Mouse (Mus musculus): ENCODE results near the gene Rab1a.

Gene Rab1a

DNA sequence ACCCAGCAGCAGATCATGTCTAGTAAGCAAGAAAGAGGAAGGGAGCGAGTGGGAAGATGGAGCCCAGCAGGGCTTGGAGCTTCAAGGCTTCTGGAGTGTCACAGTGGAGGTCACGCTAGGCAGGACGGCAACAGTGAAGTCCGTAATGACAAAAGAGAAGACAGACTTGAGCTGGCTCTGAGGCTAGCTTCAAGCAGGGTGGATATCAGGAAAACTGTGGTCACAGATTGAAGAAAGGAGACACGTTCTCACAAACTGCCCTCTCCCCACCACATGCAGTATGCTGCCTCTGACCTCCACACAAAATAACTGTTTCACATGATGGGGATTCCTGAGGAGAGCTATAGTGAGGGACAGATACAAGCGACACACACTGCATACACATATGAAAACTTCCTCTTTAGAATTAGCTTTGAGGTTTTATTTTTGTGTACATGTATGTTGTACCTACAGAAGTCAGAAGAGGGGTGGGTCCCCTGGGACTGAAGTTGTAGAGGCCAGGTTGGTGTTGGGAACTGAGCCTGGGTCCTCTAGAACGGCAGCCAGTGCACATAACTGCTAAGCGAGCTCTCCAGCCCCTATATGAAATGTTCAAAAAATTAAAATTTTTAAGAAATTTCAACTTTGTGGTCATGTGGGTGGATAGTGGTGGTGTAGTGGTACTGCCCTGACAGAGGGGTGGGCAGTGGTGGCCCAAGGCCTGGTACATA is 46.1 kb downstream of the Rab1a start:
- no peak for DNase-seq (ENCODE audit: low spot score)

DNA sequence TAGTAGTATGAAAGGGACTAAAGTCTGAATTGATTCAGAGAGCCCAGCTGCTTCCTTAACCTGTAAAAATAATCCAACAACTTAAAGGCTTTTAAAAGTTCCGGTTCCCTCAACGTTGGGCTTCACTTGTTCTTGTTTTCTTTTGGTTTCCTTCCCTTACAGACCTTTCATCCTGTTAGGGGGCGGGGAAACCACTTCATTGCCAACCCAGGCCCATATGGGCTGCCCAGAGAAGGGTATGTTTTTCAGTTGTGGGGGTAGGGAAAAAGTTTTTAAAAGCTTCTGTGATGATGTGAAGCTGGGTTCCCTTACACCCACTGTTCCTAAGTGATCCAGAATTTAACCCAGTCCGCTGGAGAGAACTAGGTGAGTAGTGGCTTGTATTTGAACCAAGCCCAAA is 47.0 kb downstream of the Rab1a start:
- DNase-seq (ENCODE audit: low spot score), result peak; percentile 43

DNA sequence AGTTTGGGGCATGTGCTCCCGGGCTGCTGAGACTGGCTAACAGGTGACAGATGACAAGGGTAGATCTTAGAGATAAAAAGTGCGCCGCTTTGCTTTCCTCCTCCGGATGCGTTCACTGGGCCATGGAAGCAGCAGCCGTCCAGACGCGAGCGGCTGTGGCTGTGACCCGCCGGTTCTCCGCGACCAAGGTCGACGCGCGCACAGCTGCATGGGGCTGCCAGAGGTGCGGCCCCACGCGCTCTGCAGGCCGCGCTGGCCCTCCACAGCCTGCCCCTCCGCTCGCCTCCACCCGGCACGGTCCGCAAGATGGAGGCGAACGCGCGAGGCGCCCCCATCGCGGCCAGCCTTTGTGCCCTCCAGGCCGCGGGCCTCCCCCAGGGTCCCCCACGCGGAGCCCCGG is 47.6 kb downstream of the Rab1a start:
- peak; percentile 23 for DNase-seq (ENCODE audit: low spot score)

DNA sequence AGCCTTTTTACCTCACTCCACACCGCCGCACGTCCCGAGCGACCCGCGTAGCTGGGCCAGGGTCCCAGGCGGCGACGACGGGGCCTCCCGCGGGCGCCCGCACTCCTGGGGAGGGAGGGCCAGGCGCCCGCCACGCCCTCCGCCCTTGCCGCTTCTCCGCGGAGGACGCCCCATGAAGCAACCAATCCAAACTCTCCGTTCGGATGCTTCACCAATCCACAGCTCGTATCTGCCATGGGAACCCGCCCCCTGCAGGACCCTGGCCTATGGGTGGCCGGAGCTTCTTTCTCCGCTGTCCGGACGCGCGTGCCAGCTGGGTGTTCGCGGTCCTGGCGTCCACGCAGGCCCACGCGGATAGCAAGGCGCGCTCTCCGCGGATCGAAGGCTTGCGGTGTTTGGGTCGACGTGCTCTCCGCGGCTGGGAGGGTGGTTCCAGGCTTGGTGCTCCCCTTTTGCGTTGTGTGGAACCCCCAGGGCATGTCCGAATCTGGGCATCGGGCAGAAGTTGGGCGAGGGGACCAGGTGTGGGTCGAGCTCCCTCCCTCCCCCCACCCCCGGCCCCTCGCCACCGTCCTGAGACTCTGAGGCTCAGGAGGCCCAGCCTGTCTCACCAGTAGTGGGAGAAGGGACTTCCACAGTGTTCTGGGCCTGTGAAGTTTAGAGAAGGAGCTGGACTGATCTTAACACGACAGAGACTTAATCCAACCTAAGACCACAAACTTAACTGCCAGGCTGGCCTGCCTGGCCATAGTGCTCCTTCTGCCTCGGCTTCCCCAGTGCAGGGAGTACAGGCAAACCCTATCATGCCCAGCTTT is 48.3 kb downstream of the Rab1a start, which contains the start of gene Cep68:
Cep68 (minus strand) TSS at position 134 of the 815 bp plus-strand sequence.
- peak; percentile 98 for DNase-seq (ENCODE audit: low spot score)

DNA sequence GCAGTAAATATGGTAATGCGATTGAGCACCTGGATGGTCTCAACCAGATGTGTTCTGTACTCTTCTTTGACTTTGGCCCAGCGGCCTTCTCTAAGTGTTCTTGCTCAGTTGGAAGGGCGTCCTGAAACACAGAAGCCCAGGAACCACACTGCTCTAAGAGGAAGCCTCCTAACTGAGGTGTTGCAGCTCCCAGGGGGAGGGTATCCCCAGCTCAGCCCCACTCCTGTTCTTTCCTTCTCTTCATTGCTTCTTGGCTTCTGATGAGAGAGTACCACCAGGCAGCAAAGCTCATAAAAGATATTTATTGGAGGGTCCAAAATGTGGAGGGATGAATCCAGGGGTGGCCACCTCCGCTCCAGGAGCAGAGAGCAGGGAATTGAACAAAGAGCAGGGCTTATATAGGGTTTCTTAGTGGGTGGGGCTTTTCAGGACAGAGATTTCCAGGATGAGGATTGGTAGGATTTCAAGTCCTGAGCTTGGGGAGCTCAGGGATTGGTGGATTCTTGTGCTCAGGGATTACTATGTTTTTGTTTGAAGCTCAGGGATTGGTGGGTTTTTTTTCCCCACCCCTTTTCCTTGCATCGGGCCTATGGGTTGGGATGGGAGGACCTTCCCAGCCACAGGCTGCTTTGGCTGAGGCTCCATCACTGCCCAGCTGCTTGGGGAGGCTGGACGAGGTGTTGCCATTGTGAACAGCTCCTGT is 49.4 kb downstream of the Rab1a start:
- no peak for DNase-seq (ENCODE audit: low spot score)

DNA sequence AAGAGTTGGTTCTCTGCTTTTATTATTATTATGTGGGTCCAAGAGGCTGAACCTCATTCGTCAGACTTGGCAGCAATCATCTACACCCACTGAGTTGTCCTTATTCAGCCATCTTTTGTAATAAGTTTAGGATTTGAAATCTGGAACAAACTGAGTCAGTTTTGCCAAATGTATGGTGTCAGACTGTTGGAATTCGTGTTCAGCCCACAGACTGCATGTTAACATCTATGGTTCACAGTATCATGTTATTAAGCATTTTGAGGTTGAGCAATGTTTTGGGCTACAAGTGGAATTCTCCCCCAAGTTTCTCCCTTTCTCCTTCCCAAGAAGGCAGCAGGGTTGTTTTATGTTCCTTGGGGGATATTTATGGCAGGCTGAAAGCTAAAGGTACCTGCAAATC is 51.9 kb downstream of the Rab1a start:
- DNase-seq (ENCODE audit: low spot score), result no peak

DNA sequence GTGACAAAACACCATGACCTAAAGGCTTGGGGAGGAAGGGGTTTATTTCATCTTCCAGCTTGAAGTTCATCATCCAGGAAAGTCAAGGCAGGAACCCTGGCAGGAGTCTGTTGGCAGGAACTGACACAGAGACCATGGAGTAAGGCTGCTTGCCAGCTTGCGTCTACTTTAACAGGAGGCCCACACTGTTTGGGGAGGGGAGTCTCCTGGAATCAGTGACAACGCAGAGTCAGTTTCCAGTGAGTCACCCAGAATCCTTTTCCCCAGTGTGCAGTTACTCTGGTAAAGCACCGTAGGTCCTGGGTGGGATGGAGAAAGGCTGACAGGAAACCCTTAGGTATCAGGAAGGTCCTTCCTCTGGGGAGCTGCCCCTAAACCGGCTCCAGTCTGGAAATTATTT is 53.6 kb downstream of the Rab1a start:
- DNase-seq (ENCODE audit: low spot score), result no peak

DNA sequence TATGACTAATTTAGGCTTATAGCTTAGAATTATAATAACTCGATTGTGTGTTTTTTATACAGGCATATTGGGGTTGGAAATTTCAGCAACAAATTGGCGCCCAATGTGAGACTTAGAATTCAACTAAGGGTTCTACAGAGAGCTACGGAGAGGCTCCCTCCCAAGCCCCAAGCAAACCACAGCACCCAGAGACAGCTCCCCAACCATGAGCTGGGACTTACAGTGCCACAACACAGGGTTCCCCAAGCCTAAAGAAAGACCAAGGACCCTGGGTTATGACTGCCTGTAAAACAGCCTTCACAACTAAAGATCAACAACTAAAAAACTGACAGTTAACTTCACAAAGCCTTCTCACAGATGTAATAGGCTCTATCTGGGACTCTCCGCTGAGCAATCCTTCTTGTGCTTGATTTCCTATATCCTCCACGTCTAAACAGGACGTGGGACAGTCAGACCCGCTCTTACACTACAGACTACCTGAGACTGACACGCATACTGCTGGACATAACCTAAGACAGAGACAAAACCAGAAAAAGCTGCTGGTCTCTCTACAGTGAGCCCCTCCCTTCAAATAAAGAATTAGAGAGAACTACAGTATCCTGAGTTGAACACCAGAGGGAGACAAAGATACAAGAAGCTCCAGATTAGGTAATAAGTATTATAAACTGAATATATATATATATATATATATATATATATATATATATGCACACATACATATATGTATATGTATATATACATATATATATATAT is 61.6 kb downstream of the Rab1a start:
- DNase-seq (ENCODE audit: low spot score), result peak; percentile 61

DNA sequence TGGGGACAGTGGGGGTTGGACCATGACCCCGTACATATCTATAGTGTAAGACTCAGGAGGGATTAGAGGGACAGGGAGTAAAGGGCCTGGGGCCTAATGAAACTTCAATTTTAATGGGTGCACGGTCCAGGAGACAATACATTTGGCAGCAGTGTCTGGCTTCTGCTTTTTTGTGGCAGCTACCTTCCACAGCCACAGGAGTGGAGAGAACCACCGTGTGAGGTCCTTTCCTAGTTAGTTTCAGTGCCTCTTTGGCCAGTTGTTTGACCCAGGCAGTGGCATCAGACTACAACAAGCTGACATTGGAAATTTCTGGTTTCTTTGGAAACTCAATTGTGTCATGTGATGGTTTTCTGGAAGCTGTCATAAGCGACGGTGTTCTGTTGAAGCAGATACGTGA is 68.7 kb downstream of the Rab1a start:
- no peak for DNase-seq (ENCODE audit: low spot score)

DNA sequence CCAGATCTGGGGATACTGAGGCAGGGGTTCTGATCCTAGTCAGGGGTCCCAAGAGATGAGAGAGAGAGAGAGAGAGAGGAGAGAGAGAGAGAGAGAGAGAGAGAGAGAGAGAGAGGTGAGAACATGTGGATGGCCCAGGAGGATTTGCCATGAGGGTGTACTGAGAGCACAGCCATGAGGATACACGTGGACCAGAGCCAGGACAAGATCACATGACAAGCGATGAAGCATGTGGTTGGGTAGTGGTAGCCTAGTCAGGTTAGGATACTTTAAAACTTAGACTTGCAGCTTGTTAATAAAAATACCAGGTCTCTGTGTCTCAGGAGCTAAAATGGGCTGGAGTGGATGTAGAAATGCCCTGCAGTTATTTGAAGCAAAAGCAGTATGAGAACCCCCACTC is 74.7 kb downstream of the Rab1a start:
- no peak for DNase-seq (ENCODE audit: low spot score)

Data from lung, postnatal 25 days (tissue).